ENCODE assay signal across 19 mouse cellular contexts in genomic region chr17:83886395-83886794, GRCm38 (mm10). TPM values are rescaled to one million over a fixed set of nuclear protein-coding genes. Genes with fewer than 3 reads are reported as not detected.
"Had no signal": no experiment of that assay in that cellular context is flagged by ENCODE, and none has a peak within 500 bp of the region (broad histone marks: within the 10 kb centered on the region; RNA-seq: fewer than 3 reads in every experiment).

No protein-coding gene starts in this region.

- H3K9ac ChIP-seq: limb, embryonic 12.5 days; limb, embryonic 15.5 days; liver, embryonic 14.5 days; liver, postnatal 0 days; lung, embryonic 14.5 days; midbrain, embryonic 13.5 days; neural tube, embryonic 13.5 days had no signal

- H3K36me3 ChIP-seq: limb, embryonic 12.5 days; limb, embryonic 15.5 days; midbrain, embryonic 10.5 days; midbrain, embryonic 13.5 days; neural tube, embryonic 13.5 days had no signal

- H3K27me3 ChIP-seq: limb, embryonic 12.5 days; limb, embryonic 15.5 days; midbrain, embryonic 13.5 days; neural tube, embryonic 13.5 days had no signal

- H3K4me2 ChIP-seq: limb, embryonic 12.5 days; limb, embryonic 15.5 days; liver, embryonic 11.5 days; lung, embryonic 14.5 days; midbrain, embryonic 13.5 days; neural tube, embryonic 13.5 days had no signal

- H3K9me3 ChIP-seq: limb, embryonic 12.5 days; limb, embryonic 15.5 days; midbrain, embryonic 10.5 days; midbrain, embryonic 13.5 days; neural tube, embryonic 13.5 days had no signal

- ATAC-seq: liver, postnatal 0 days; lung, postnatal 0 days; midbrain, embryonic 13.5 days; midbrain, embryonic 16.5 days had no signal

- H3K4me1 ChIP-seq: midbrain, embryonic 10.5 days; midbrain, embryonic 13.5 days had no signal

- DNase-seq: kidney, adult 18-20 months; kidney, adult 9 months; liver, postnatal 0 days; lung, embryonic 14.5 days; lung, postnatal 36 days; thymus, postnatal 36 days had no signal

- H3K4me3 ChIP-seq: limb, embryonic 12.5 days; limb, embryonic 15.5 days; megakaryocyte, embryonic 14.5 days; midbrain, embryonic 10.5 days; midbrain, embryonic 13.5 days; myocyte; neural tube, embryonic 13.5 days had no signal

- H3K27ac ChIP-seq: limb, embryonic 12.5 days; limb, embryonic 15.5 days; liver, embryonic 14.5 days; midbrain, embryonic 10.5 days; midbrain, embryonic 13.5 days; neural tube, embryonic 13.5 days had no signal

RNA-seq across cellular contexts. Expression of gene Haao, which starts 38.6 kb away (rescaled TPM):
- total RNA-seq: layer of hippocampus, postnatal 14 days; left cerebral cortex, postnatal 25 days had no signal
- polyA plus RNA-seq: myocyte; neural tube, embryonic 13.5 days had no signal
